Mouse (Mus musculus) adipose tissue, adult 10 weeks (tissue): ENCODE results near the gene Nol12. TPM values are rescaled to one million over a fixed set of nuclear protein-coding genes. Genes with fewer than 3 reads are reported as not detected.

Source experiments
- polyA plus RNA-seq: library from polyadenylated mRNA; stranded (reverse); fragments of 350-450 nt; fragmentation: Illumina TruSeq; extraction: RNeasy Lipid Tissue Mini Kit (QIAGEN cat#74804); gene quantifications from one replicate; pipeline ENCODE4 v1.2.3, GENCODE M21; 2014; ENCODE audit warnings: low read depth, low replicate concordance

Nol12 gene
- polyA plus RNA-seq: 33.5 TPM

DNA sequence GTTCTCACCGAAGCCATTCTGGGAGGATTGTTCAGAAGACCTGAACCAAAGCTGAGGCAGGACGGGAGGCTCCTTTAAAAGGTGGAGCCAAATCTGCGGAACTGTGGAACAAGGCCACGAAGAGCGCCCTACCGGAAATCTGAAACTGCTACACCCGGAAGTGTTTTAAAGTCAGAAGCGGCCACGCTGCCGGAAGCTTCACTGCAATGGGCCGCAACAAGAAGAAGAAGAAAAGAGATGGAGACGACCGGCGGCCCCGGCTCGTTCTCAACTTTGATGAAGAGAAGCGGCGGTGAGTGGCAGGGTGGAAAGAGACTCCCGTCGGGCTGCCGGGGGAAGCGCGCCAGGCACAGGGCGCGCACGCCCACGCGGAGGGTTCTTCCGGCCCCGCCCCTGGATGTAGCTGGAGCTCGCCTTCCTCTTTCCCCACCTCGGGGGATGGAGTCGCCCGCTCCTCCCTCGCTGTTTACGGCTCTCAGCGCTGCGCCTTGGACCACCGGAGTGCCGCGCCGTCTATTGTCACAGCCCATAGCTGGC lies at the start of gene Nol12:
TSS of gene Nol12 (plus strand) at position 150 of the 537 bp plus-strand sequence.

DNA sequence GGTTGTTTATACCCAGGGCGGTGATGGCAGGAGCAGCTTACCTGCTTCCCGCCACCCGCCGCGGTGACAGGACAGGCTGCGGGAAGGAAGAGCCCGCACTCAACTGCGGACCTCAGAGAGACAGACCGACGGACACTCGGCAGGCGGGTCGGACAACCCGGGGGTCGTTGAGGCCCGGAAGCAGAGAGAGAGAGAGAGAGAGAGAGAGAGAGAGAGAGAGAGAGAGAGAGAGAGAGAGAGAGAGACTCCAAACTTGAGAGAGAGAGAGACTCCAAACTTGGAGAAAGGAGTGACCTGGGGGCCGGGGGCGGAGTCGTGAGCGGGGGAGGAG lies 35.4 kb upstream of the Nol12 start, which contains the start of gene Gm49510:
TSS of gene Gm49510 (plus strand) at position 259 of the 331 bp plus-strand sequence.

DNA sequence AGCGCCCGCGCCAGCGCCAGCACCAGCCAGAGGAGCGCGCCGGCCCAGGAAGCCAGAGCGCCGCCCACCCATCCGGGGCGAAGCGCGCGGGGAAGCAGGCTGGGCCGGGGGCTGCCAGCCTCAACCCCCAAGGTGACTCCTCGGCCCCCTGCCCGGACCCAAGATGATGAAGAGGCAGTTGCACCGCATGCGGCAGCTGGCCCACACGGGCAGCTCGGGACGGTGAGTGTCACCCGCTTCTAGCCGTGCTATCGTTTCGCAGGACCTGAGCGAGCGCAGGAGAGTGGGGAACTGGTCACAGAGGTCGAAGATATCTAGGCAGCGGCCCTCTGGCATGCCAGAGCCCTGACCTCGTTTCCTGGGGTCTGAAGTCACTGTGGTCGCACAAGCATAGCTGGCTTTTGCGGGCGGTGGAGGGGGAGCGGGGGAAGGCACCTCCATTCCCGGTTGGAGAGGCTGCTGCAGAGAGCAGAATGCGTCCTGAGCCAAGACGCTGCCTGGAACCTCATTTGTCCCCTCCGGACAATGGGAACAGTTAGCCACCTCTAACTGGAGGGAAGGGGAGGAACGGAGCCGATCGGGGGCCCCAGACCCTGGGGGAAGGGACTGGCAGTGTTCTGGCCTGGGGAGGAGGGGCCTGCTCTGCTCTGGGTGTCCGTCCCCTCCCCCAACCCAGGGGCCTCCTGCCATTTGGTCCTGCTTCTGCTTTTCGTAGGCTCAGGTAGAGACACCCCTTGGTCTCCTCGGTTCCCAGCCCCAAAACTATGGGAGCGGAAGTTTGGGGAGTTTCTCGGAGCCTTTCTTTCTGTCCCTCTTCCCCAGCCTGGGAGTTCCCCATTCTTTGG lies 34.8 kb upstream of the Nol12 start, which contains the start of gene Sh3bp1:
TSS of gene Sh3bp1 (plus strand) at position 29 of the 845 bp plus-strand sequence.

DNA sequence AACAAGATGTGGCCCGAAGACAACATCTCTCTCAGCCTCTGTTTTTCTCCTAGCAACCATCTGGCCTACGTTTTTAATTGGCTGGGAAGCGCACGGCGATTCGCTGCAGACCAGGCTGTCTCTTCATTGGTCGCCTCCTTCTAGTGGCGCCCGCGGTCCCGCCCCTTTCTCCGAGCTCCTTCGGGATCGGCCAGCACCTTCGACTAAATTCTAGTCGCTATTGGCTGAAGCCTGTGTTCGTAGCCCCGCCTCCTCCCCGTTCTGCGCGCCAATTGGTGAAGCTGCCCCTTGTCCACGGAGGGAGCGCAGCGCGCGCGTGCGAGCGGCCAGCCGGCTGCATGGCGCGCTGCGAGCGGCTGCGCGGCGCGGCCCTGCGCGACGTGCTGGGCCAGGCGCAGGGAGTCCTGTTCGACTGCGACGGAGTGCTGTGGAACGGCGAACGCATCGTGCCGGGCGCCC lies 21.1 kb upstream of the Nol12 start, which contains the start of gene Pdxp:
TSS of gene Pdxp (plus strand) at position 288 of the 459 bp plus-strand sequence.

DNA sequence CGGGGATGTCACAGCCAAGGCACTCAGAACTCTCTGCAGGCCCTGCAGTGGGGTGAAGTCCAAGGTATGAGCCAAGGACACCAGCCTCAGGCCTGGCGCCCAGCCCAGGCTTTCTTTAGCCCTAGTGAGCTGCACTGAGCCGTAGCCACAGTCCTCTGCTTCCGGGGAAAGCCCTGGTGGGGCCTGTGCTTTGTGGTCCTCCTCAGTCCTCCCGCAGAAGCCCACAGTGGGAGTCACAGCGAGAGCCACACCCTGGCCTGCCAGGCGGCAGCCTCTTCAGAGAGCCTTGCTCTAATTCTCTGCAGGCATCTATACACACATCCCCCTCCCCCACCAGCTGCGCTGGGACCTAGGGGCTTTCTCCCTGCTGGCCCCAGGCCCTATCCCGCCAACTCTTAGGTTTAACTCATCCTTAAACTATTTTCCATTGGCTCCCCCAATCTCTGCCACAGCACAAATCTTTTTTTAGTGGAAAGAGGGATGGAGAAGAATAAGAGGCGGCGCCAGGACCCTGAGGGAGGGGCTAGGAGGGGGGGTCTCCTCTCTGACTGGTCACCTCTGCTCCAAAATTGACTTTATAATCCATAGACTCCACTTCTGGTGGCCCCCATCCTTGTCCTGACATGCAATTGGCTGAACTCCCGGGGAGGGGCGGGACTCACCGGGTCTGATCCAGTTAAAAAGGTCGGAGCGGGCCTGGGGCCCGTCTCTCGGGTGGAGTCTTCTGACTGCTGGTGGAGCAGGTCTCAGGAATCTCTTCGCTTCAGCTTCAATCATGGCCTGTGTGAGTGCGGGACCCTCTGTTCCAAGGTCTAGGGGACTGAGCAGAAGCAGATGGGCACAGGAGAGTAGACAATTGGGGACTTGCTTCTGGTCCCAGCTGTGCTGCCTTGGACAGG lies 8.5 kb upstream of the Nol12 start, which contains the start of gene Lgals1:
TSS of gene Lgals1 (plus strand) at position 705 of the 899 bp plus-strand sequence.

DNA sequence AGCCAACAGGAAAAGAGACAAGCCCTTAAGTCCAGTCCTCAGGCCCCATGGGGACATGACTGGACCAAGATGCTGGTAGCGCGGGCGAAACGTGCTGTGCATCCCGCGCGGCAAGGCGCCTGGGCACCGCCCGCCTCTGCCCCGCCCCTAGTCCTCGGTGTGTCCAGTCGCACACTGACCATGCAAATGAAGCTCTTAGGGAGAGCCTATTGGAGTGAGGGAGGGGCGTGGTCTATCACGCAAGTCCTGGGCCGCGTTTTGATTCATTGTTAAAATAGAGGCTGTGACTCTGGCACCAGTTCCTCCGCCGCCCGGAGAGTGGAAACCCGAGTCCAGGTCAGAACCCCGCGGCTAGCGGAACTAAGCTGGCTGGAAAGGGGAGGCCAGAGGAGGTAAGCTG lies 12.9 kb downstream of the Nol12 start, which contains the start of gene Triobp:
TSS of gene Triobp (plus strand) at position 68 of the 400 bp plus-strand sequence.

Other genes starting within 250 kb of the Nol12 start
- gene Elfn2, start 216.2 kb upstream of the Nol12 start, polyA plus RNA-seq: 0.46 TPM
- gene Mfng, start 161.5 kb upstream of the Nol12 start, polyA plus RNA-seq: 38.6 TPM
- 22.6 TPM for gene Card10, start 131.9 kb upstream of the Nol12 start, polyA plus RNA-seq
- gene Cdc42ep1, start 92.3 kb upstream of the Nol12 start, polyA plus RNA-seq: 41.9 TPM
- 4.6 TPM for gene Lgals2, start 79.4 kb upstream of the Nol12 start, polyA plus RNA-seq
- gene Gga1, start 57.7 kb upstream of the Nol12 start, polyA plus RNA-seq: 49.2 TPM
- gene Gm49510, start 35.3 kb upstream of the Nol12 start, polyA plus RNA-seq: not detected
- gene Sh3bp1, start 35.2 kb upstream of the Nol12 start, polyA plus RNA-seq: 11.6 TPM
- 3.2 TPM for gene Pdxp, start 21.0 kb upstream of the Nol12 start, polyA plus RNA-seq
- gene Lgals1, start 8.2 kb upstream of the Nol12 start, polyA plus RNA-seq: 1,028 TPM
- gene Triobp, start 12.8 kb downstream of the Nol12 start, polyA plus RNA-seq: 45.1 TPM
- gene H1f0, start 93.5 kb downstream of the Nol12 start, polyA plus RNA-seq: 112 TPM
- 0.98 TPM for gene Galr3, start 107.0 kb downstream of the Nol12 start, polyA plus RNA-seq
- gene Ankrd54, start 128.0 kb downstream of the Nol12 start, polyA plus RNA-seq: 36.9 TPM
- 142 TPM for gene Eif3l, start 140.2 kb downstream of the Nol12 start, polyA plus RNA-seq
- gene Micall1, start 174.0 kb downstream of the Nol12 start, polyA plus RNA-seq: 29.7 TPM
- 84.6 TPM for gene Polr2f, start 206.1 kb downstream of the Nol12 start, polyA plus RNA-seq
- 22.1 TPM for gene 1700088E04Rik, start 206.3 kb downstream of the Nol12 start, polyA plus RNA-seq
- gene Sox10, start 230.3 kb downstream of the Nol12 start, polyA plus RNA-seq: 0.63 TPM